Mouse (Mus musculus) spleen, postnatal 36 days (tissue): ENCODE data around the gene Sesn1.
"Not testable (repeated sequence)": the region's sequence is repeated elsewhere in the genome, so short reads cannot be mapped to it uniquely, and the experiment has no call there.

Experiments used
- DNase-seq, 2 experiments: peaks; one replicate each; pipeline ENCODE4 v3.0.0; 2022; ENCODE audit warnings: low spot score in 2 of 2, mixed read lengths in 1 of 2

The Sesn1 gene

GRCm38 (mm10) chr10:41809771-41810563 is at the start of gene Sesn1, which contains the start of gene Cep57l1:
Sesn1 (plus strand) TSS chr10:41809935.
Cep57l1 (minus strand) TSS chr10:41809871.
- DNase-seq: peak; percentile 87 to 90

- DNase-seq: no peak
These were observed 48.9 kb upstream of the Sesn1 start for GRCm38 (mm10) chr10:41760866-41761265.

- no peak for DNase-seq
These were observed 45.9 kb upstream of the Sesn1 start for GRCm38 (mm10) chr10:41763741-41764385.

GRCm38 (mm10) chr10:41765586-41765985 is 44.1 kb upstream of the Sesn1 start:
- DNase-seq: no peak

GRCm38 (mm10) chr10:41766280-41766679 is 43.5 kb upstream of the Sesn1 start:
- DNase-seq: no peak

- no peak for DNase-seq
These were observed 42.5 kb upstream of the Sesn1 start for GRCm38 (mm10) chr10:41767254-41767653.

GRCm38 (mm10) chr10:41792375-41792774 is 17.4 kb upstream of the Sesn1 start:
- DNase-seq: no peak

- DNase-seq: no peak
These were observed 12.5 kb upstream of the Sesn1 start for GRCm38 (mm10) chr10:41797253-41797652.

- no peak for DNase-seq
These were observed 6.3 kb upstream of the Sesn1 start for GRCm38 (mm10) chr10:41803467-41803866.

GRCm38 (mm10) chr10:41804711-41805110 is 5.0 kb upstream of the Sesn1 start:
- DNase-seq: no peak

GRCm38 (mm10) chr10:41805729-41806355 is 3.9 kb upstream of the Sesn1 start:
- DNase-seq: no peak

- peak; percentile 85 to 89 for DNase-seq
These were observed 510 bp upstream of the Sesn1 start for GRCm38 (mm10) chr10:41809080-41809770.

GRCm38 (mm10) chr10:41810564-41811455 is 1.1 kb downstream of the Sesn1 start:
- no peak for DNase-seq

GRCm38 (mm10) chr10:41812566-41812965 is 2.8 kb downstream of the Sesn1 start:
- no peak for DNase-seq

GRCm38 (mm10) chr10:41814305-41814853 is 4.6 kb downstream of the Sesn1 start:
- no peak for DNase-seq

GRCm38 (mm10) chr10:41816516-41816915 is 6.8 kb downstream of the Sesn1 start:
- DNase-seq: no peak

GRCm38 (mm10) chr10:41818036-41818732 is 8.4 kb downstream of the Sesn1 start:
- no peak for DNase-seq

GRCm38 (mm10) chr10:41818733-41819070 is 9.0 kb downstream of the Sesn1 start:
- not testable (repeated sequence) for DNase-seq

- DNase-seq: no peak
These were observed 9.6 kb downstream of the Sesn1 start for GRCm38 (mm10) chr10:41819307-41819706.

- no peak for DNase-seq
These were observed 10.7 kb downstream of the Sesn1 start for GRCm38 (mm10) chr10:41820401-41820800.
